In the genomic region with DNA sequence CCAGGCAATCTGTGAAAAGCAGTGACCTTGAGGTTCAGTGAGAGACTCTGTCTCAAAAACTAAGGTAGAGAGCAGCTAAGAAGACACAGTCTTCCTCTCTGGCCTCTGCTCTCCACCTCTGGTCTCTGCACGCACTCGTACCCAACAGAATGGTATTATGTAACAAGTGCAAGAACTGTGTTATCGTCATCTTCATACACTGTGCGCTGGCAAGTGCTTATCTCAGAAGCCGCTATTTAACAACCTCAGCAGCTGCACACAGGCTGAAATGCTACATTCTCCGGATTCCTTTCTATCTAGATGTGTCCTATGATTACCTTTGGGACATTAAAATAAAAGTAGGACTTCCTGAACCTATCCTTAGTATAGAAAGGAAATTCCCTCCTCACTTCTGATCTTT, we compare ENCODE assay signal across 14 mouse cellular contexts. TPM values are rescaled to one million over a fixed set of nuclear protein-coding genes. Genes with fewer than 3 reads are reported as not detected.
DNase-seq lines count a peak whose midpoint lies in the region; ATAC-seq and TF ChIP-seq lines count a peak whose summit lies in the region.
"Had no signal": no experiment of that assay in that cellular context is flagged by ENCODE, and none has a peak within 500 bp of the region (broad histone marks: within the 10 kb centered on the region; RNA-seq: fewer than 3 reads in every experiment).

No protein-coding gene starts in this region.

- TF ChIP-seq POLR2A in heart, adult 2 months (IDR thresholded peaks at IDR 0.05; ENCODE audit: insufficient read depth, low read depth, low read length): peak; percentile 67; the same call in 1 of the 2 replicates
- TF ChIP-seq POLR2A in liver, adult 2 months (IDR thresholded peaks at IDR 0.05; ENCODE audit: extremely low read depth, insufficient read depth, low read length): no peak

- intact Hi-C loops in heart, adult 2 months (cut with DNase I): loop anchor here (2.0 to 5.0 kb wide), 3 partner anchors 20 to 51 kb away; no protein-coding TSS in a partner anchor

- DNase-seq in lung, embryonic 14.5 days: peak; percentile 44
- no peak for DNase-seq in lung, postnatal 4 days
- DNase-seq in heart, adult 2 months: peak in 1 of 2 experiments; percentile 57
- DNase-seq in liver, adult 2 months (ENCODE audit: extremely low read depth, low read depth, low spot score): peak; percentile 64
- peak; percentile 9 for DNase-seq in mesoderm, embryonic 11.5 days (ENCODE audit: low read depth, low spot score)
- no peak for DNase-seq in layer of hippocampus, postnatal 14 days (ENCODE audit: low spot score in 2 of 2)
- DNase-seq in adrenal gland, adult 8-10 months: no peak
- DNase-seq in urinary bladder, postnatal 25 days (ENCODE audit: low spot score): no peak
- DNase-seq: adrenal gland, adult 2 months; cerebellum, adult 8-10 months; kidney, postnatal 4 days had no signal

- TF ChIP-seq EP300 in heart, adult 2 months (IDR thresholded peaks at IDR 0.05; ENCODE audit: insufficient read depth, low read depth, low read length): peak; percentile 91

- H3K9ac ChIP-seq in lung, embryonic 14.5 days: no peak overlapping the region
- H3K9ac ChIP-seq in heart, adult 2 months (ENCODE audit: low read depth, low read length): 0 out of 2 replicates have a peak overlapping the region, but pooled peaks have one; percentile 2
- no peak overlapping the region for H3K9ac ChIP-seq in liver, adult 2 months (ENCODE audit: low read depth, low read length)
- H3K9ac ChIP-seq: embryonic facial prominence, embryonic 15.5 days; hindbrain, embryonic 12.5 days; limb, embryonic 12.5 days had no signal

- H3K36me3 ChIP-seq in lung, embryonic 14.5 days (ENCODE audit: insufficient read depth): no peaks in the 10 kb centered on the region
- peaks cover 2% of the 10 kb centered on the region; the same call in 1 of the 2 replicates for H3K36me3 ChIP-seq in heart, adult 2 months (ENCODE audit: control insufficient read depth, insufficient read depth, low read length)
- no peaks in the 10 kb centered on the region for H3K36me3 ChIP-seq in liver, adult 2 months (ENCODE audit: control insufficient read depth, insufficient read depth, low read length)
- H3K36me3 ChIP-seq: embryonic facial prominence, embryonic 15.5 days; hindbrain, embryonic 12.5 days; limb, embryonic 12.5 days had no signal

- no peak for TF ChIP-seq CTCF in lung, embryonic 14.5 days (IDR thresholded peaks at IDR 0.05; ENCODE audit: low read depth)
- no peak for TF ChIP-seq CTCF in heart, adult 2 months (IDR thresholded peaks at IDR 0.05)
- TF ChIP-seq CTCF in liver, adult 2 months (IDR thresholded peaks at IDR 0.05; ENCODE audit: low read depth, low read length): no peak

- H3K27ac ChIP-seq in lung, embryonic 14.5 days (ENCODE audit: low read depth): no peak overlapping the region
- H3K27ac ChIP-seq in heart, adult 2 months: peak overlapping the region; percentile 73
- peak overlapping the region; percentile 31; the same call in 1 of the 2 replicates for H3K27ac ChIP-seq in liver, adult 2 months (replicated peaks; ENCODE audit: insufficient read depth, low read depth, low read length)
- H3K27ac ChIP-seq: embryonic facial prominence, embryonic 15.5 days; hindbrain, embryonic 12.5 days; limb, embryonic 12.5 days had no signal

- no peaks in the 10 kb centered on the region for H3K79me2 ChIP-seq in heart, adult 2 months (replicated peaks; ENCODE audit: control insufficient read depth, insufficient read depth, low read length)
- H3K79me2 ChIP-seq in liver, adult 2 months (ENCODE audit: control insufficient read depth, insufficient read depth, low read length): no peaks in the 10 kb centered on the region

- no peaks in the 10 kb centered on the region for H3K27me3 ChIP-seq in lung, embryonic 14.5 days (ENCODE audit: insufficient read depth, low read length)
- H3K27me3 ChIP-seq in heart, adult 2 months (ENCODE audit: control insufficient read depth, insufficient read depth, low read length): no peaks in the 10 kb centered on the region
- no peaks in the 10 kb centered on the region for H3K27me3 ChIP-seq in liver, adult 2 months (ENCODE audit: control insufficient read depth, insufficient read depth, low read length)
- H3K27me3 ChIP-seq: embryonic facial prominence, embryonic 15.5 days; hindbrain, embryonic 12.5 days; limb, embryonic 12.5 days had no signal

- ATAC-seq in lung, embryonic 14.5 days (ENCODE audit: insufficient read depth): peak; percentile 56; the same call in 1 of the 2 replicates

- no peak overlapping the region for H3K4me2 ChIP-seq in lung, embryonic 14.5 days
- H3K4me2 ChIP-seq: embryonic facial prominence, embryonic 15.5 days; hindbrain, embryonic 12.5 days; limb, embryonic 12.5 days had no signal

- no peaks in the 10 kb centered on the region for H3K9me3 ChIP-seq in lung, embryonic 14.5 days (ENCODE audit: low read depth, low read length)
- H3K9me3 ChIP-seq: embryonic facial prominence, embryonic 15.5 days; hindbrain, embryonic 12.5 days; limb, embryonic 12.5 days had no signal

- 31% methylated on average over 6 of the region's 6 CpGs for WGBS in lung, embryonic 14.5 days
- WGBS in heart, adult 2 months: 6% methylated on average over 6 of the region's 6 CpGs
- 19% methylated on average over 6 of the region's 6 CpGs for WGBS in liver, adult 2 months

- no peak overlapping the region for H3K4me3 ChIP-seq in lung, embryonic 14.5 days (ENCODE audit: low read depth, low read length)
- H3K4me3 ChIP-seq in heart, adult 2 months: no peak overlapping the region
- H3K4me3 ChIP-seq in liver, adult 2 months (ENCODE audit: insufficient read depth, low read depth, low read length): no peak overlapping the region
- H3K4me3 ChIP-seq: embryonic facial prominence, embryonic 15.5 days; hindbrain, embryonic 12.5 days; limb, embryonic 12.5 days had no signal

- 0 out of 2 replicates have a peak, but pooled peaks cover 3% of the 10 kb centered on the region for H3K4me1 ChIP-seq in lung, embryonic 14.5 days (ENCODE audit: insufficient read depth)
- peaks cover 17% of the 10 kb centered on the region for H3K4me1 ChIP-seq in heart, adult 2 months (ENCODE audit: control insufficient read depth, insufficient read depth, low read length)
- H3K4me1 ChIP-seq in liver, adult 2 months (ENCODE audit: control insufficient read depth, insufficient read depth, low read length): 0 out of 2 replicates have a peak, but pooled peaks cover 8% of the 10 kb centered on the region
- H3K4me1 ChIP-seq: hindbrain, embryonic 12.5 days; limb, embryonic 12.5 days had no signal

RNA-seq across cellular contexts. Expression of a gene that starts 28.6 kb away (rescaled TPM):
- polyA plus RNA-seq in lung, embryonic 14.5 days (2014; fragmentation: Nextera tagmentation; extraction: Ambion mirVana): not detected in 2 replicates
- total RNA-seq in heart, adult 2 months (2021): not detected
- 0.21 TPM in 1 of 2 replicates, not detected in the other for polyA plus RNA-seq in heart, adult 2 months (2012; rRNA removed)
- total RNA-seq in liver, adult 2 months (2014; rRNA removed): not detected in 2 replicates
- polyA plus RNA-seq in liver, adult 2 months (2012; rRNA removed): not detected in 2 replicates
- under 1 TPM; 0.41 to 0.83 TPM for total RNA-seq in layer of hippocampus, postnatal 14 days (2021)
- under 1 TPM; 0.43 to 0.52 (median 0.47) TPM for total RNA-seq in adrenal gland, adult 8-10 months (2022)

RNA-seq across cellular contexts. Expression of a gene that starts 51.3 kb away (rescaled TPM):
- 40.5 and 45.9 TPM in 2 replicates for polyA plus RNA-seq in lung, embryonic 14.5 days (2014; fragmentation: Nextera tagmentation; extraction: Ambion mirVana)
- 10 to 100 TPM in 1 of 2 experiments, 1 to 10 TPM in 1; 9.5 to 10.8 TPM for total RNA-seq in heart, adult 2 months (2021)
- 12.6 and 16.1 TPM in 2 replicates for polyA plus RNA-seq in heart, adult 2 months (2012; rRNA removed)
- total RNA-seq in liver, adult 2 months (2014; rRNA removed): 3.9 and 4.3 TPM in 2 replicates
- 2.2 and 2.8 TPM in 2 replicates for polyA plus RNA-seq in liver, adult 2 months (2012; rRNA removed)
- total RNA-seq in layer of hippocampus, postnatal 14 days (2021): 1 to 10 TPM; 3.0 to 3.6 TPM
- total RNA-seq in adrenal gland, adult 8-10 months (2022): 100 to 1,000 TPM in 1 of 4 experiments, 10 to 100 TPM in 3; 49.1 to 110 (median 82.0) TPM

RNA-seq across cellular contexts. Expression of a gene that starts 53.5 kb away (rescaled TPM):
- 400 and 402 TPM in 2 replicates for polyA plus RNA-seq in lung, embryonic 14.5 days (2014; fragmentation: Nextera tagmentation; extraction: Ambion mirVana)
- total RNA-seq in heart, adult 2 months (2021): 100 to 1,000 TPM; 129 to 151 TPM
- polyA plus RNA-seq in heart, adult 2 months (2012; rRNA removed): 93.0 and 162 TPM in 2 replicates
- total RNA-seq in liver, adult 2 months (2014; rRNA removed): 54.0 and 59.7 TPM in 2 replicates
- 19.8 and 31.1 TPM in 2 replicates for polyA plus RNA-seq in liver, adult 2 months (2012; rRNA removed)
- 100 to 1,000 TPM; 176 to 196 TPM for total RNA-seq in layer of hippocampus, postnatal 14 days (2021)
- total RNA-seq in adrenal gland, adult 8-10 months (2022): 100 to 1,000 TPM; 191 to 262 (median 238) TPM

Comparison
In these comparisons a context has a peak if more than half of its experiments do, and no peak if none do; other contexts are left out.
1. DNase-seq: peak in lung, embryonic 14.5 days (single experiment), liver, adult 2 months (single experiment) and mesoderm, embryonic 11.5 days (single experiment); none in lung, postnatal 4 days (0 of 2), layer of hippocampus, postnatal 14 days (0 of 2), adrenal gland, adult 8-10 months (single experiment) and urinary bladder, postnatal 25 days (single experiment).